Mouse (Mus musculus) small intestine, adult 2 months (tissue): ENCODE data around the gene Higd1a. TPM values are rescaled to one million over a fixed set of nuclear protein-coding genes. Genes with fewer than 3 reads are reported as not detected.

ENCODE experiments used
- H3K27ac ChIP-seq: fragments of 200-500 bp; 2 replicates; pipeline ENCODE4 v1.5.1; 2012; ENCODE audit warnings: low read depth, low read length, control low read depth, inconsistent platforms; ENCODE audit not compliant: insufficient read depth
- H3K27me3 ChIP-seq: fragments of 200-500 bp; 2 replicates; pipeline ENCODE4 v1.6.1; 2012; ENCODE audit warnings: mild to moderate bottlenecking, moderate library complexity, low read length, inconsistent platforms; ENCODE audit not compliant: control insufficient read depth, insufficient read depth
- H3K36me3 ChIP-seq: fragments of 200-500 bp; 2 replicates; pipeline ENCODE4 v1.6.1; 2012; ENCODE audit warnings: mild to moderate bottlenecking, low read length, control low read depth, inconsistent platforms; ENCODE audit not compliant: control insufficient read depth, insufficient read depth
- H3K4me1 ChIP-seq: fragments of 200-500 bp; 2 replicates; pipeline ENCODE4 v1.6.1; 2012; ENCODE audit warnings: low read length, inconsistent platforms, mixed read lengths; ENCODE audit not compliant: control insufficient read depth, insufficient read depth, insufficient read length
- H3K4me3 ChIP-seq: fragments of 200-500 bp; 2 replicates; pipeline ENCODE4 v1.5.1; 2012; ENCODE audit warnings: low read depth, mild to moderate bottlenecking, control low read depth, inconsistent platforms, low read length, moderate library complexity
- CTCF ChIP-seq: fragments of 200-500 bp; IDR thresholded peaks from 2 replicates; pipeline ENCODE4 v1.5.1; 2012; ENCODE audit warnings: low read depth, mild to moderate bottlenecking, control low read depth, inconsistent platforms, low read length, moderate library complexity, mixed read lengths; ENCODE audit not compliant: insufficient replicate concordance, insufficient read length; ENCODE audit errors: extremely low read depth
- POLR2A ChIP-seq: fragments of 200-500 bp; IDR thresholded peaks from 2 replicates; pipeline ENCODE4 v1.6.1; 2012; ENCODE audit warnings: low read depth, mild to moderate bottlenecking, control low read depth, inconsistent platforms, low read length, moderate library complexity
- WGBS: fragments of 180-500 bp; shearing (Covaris S2); methylation state at CpG from one replicate; pipeline ENCODE4 v1.1.7; 2018; 5-methylcytosine and 5-hydroxymethylcytosine counted together
- polyA plus RNA-seq: library from polyadenylated mRNA; depleted of rRNA; stranded (reverse); fragments of >200 nt; gene quantifications from 2 replicates; pipeline ENCODE4 v1.2.3, GENCODE M21; 2012

Gene Higd1a
- polyA plus RNA-seq, 1 experiment = 11.4 TPM

DNA sequence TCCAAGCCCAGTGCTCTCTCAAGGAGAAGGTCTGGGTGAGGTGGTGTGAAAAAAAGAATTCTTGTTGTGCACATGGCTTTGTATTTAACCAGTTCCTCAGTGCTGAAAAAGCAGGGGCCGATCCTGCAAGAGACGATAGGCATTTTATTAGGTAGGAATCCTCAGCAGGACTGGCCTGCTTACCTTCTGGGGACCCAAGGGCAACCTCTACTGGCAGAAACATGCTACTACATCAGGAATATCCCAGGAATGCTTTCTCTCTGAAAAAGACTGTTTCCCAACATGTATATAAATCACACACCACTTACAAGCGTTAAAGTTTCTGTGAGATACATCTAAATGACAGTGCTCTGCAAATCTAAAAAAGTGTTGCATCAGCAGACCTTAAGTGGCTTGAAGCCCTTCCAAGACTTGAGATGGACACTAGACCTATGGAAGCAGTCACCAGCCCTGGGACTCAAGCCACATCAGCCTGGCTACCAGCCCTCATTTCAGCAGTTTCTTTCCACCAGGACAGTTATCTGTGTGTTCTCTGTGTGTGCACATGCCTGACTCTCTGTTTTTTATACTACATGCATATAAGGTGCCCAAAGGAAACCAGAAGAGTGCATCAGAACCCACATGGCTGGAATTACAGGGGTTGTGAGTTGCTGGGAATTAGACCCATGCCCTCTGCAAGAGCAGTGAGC lies 19.0 kb upstream of the Higd1a start:
- H3K27me3 ChIP-seq = no peaks in the 10 kb centered on the region
- peaks cover 14% of the 10 kb centered on the region; the same call in 1 of the 2 replicates for H3K4me1 ChIP-seq
- H3K27ac ChIP-seq = no peak overlapping the region
- WGBS = 6% methylated on average over 3 of the region's 3 CpGs
- H3K4me3 ChIP-seq = no peak overlapping the region
- no peaks in the 10 kb centered on the region for H3K36me3 ChIP-seq
- TF ChIP-seq POLR2A = no peak
- peak; percentile 67; the same call in 1 of the 2 replicates for TF ChIP-seq CTCF

DNA sequence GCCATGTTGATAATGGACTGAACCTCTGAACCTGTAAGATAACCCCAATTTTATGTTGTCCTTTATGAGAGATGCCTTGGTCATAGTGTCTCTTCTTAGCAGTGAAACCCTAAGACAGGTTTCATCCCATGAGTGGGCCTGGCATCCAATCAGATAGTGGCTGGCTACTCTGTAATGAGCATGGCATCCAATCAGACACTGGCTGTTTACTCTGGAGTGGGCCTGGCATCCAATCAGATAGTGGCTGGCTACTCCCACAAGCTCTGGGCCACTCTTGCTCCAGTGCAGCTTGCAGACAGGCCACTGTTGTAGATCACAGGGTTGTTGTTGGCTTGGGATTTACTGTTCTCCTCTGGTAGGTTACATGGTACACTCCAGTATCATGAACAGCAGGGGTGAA lies 15.4 kb upstream of the Higd1a start:
- H3K4me1 ChIP-seq = peaks cover 14% of the 10 kb centered on the region; the same call in 1 of the 2 replicates
- no peaks in the 10 kb centered on the region for H3K36me3 ChIP-seq
- H3K27me3 ChIP-seq = no peaks in the 10 kb centered on the region
- H3K4me3 ChIP-seq = no peak overlapping the region
- TF ChIP-seq POLR2A (no peak), CTCF (no peak)
- H3K27ac ChIP-seq = no peak overlapping the region

DNA sequence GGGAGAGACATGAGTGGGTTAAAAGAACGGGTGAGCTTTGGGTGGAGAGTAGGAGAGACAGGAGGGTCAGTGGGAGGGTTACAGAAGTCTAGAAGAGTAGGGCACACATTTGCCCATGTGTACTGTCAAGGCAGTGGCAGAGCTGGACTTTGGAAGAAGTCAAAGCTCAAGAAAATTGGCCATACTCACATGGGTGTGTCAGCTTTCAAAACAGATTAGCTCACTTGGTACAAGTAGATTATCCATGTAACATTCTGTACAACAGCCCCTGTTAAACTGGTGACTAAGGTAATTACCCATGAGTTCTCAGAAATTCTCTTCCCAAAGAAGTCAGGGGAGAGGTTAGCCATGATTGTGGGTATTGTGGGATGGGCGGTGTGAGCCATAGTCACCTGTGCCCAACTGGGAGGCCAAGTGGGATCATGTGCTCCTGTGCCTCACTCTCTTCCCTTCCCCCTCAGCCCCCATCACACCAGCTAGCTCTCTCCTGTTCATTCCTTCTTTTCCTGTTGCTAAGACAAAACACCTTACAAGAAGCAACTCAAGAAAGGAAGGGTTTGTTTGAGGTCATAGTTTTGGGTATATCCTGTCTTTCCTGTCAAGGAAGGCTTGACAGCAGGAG lies 14.0 kb upstream of the Higd1a start:
- Histone ChIP-seq H3K36me3 (no peaks in the 10 kb centered on the region), H3K4me3 (no peak overlapping the region), H3K4me1 (peaks cover 16% of the 10 kb centered on the region; the same call in 1 of the 2 replicates), H3K27me3 (no peaks in the 10 kb centered on the region; the same call in 1 of the 2 replicates), H3K27ac (peak overlapping the region; percentile 96)
- 52% methylated on average over 2 of the region's 2 CpGs for WGBS
- TF ChIP-seq POLR2A = no peak
- no peak for TF ChIP-seq CTCF

DNA sequence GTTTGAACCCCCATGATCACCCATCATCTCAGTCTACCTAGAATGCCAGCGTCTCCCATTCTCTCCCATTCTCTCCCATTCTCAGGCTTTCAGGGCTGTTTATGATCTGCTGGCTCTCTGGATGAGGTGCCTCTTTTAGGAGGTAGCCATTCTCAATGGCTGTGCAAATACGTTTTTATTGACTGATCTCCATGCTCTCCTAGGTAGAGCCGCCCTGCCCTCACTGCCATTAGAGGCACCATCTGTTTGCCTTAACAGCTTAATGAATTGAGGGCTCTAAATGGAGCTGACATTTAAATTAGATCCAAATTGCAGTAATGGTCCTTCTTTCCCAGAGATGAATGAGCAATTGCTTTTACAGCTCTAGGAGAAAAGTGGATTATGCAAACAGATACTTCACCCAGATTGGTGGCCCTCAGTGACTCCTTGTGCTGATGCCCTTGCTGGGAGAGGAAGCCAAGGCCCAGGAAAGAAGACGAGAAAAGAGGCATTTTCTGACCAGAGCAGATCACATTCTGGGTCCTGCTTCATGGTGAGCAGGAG lies 11.9 kb upstream of the Higd1a start:
- H3K36me3 ChIP-seq = no peaks in the 10 kb centered on the region
- H3K4me1 ChIP-seq = peaks cover 22% of the 10 kb centered on the region; the same call in 1 of the 2 replicates
- no peak overlapping the region for H3K27ac ChIP-seq
- WGBS = 57% methylated on average over 4 of the region's 4 CpGs
- H3K27me3 ChIP-seq = no peaks in the 10 kb centered on the region; the same call in 1 of the 2 replicates
- H3K4me3 ChIP-seq = no peak overlapping the region
- TF ChIP-seq CTCF = no peak
- TF ChIP-seq POLR2A = no peak

DNA sequence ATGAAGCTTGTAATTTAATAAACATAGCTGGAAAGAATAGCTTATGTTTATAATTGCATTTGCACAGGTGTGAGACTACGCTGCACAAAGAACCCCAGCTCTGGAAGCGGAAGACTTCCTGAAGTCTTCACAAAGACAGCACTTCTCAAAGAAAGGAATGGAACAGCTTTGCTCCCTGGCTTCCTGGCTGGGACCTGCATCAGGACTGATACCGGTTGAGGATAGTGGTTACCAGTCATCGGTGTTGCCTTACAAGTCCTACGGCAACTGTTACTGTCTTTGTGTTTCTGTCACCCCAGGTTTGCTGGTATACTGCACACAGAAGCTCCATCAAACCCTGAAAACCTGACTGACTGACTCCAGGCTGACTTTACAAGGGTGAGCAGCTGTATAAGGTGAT lies 11.3 kb upstream of the Higd1a start:
- H3K4me1 ChIP-seq = peaks cover 22% of the 10 kb centered on the region; the same call in 1 of the 2 replicates
- no peaks in the 10 kb centered on the region; the same call in 1 of the 2 replicates for H3K27me3 ChIP-seq
- no peaks in the 10 kb centered on the region for H3K36me3 ChIP-seq
- no peak for TF ChIP-seq POLR2A
- TF ChIP-seq CTCF = no peak
- WGBS = 85% methylated on average over 5 of the region's 5 CpGs
- H3K4me3 ChIP-seq = no peak overlapping the region
- no peak overlapping the region for H3K27ac ChIP-seq

DNA sequence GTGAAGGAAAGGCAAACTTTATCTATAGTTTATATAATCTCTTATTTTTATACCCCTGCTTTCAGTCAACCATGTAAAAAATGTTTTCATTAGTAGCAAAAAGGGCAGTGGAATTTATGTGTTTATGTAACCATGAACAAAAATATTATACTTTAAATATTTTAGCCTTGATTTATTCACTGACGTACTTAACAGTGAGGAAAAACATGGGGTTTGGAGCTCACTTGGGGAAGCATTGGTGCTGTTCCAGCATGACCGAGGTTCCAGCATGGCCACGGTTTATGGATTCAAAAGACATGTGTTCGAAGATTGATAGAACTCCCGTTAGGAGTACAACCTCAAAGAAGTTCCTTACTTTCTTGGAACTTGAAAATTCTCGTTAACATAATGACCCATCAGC lies 10.1 kb upstream of the Higd1a start:
- WGBS = 77% methylated on average over 6 of the region's 6 CpGs
- Histone ChIP-seq H3K27ac (no peak overlapping the region), H3K27me3 (no peaks in the 10 kb centered on the region; the same call in 1 of the 2 replicates), H3K36me3 (no peaks in the 10 kb centered on the region), H3K4me3 (no peak overlapping the region), H3K4me1 (peaks cover 21% of the 10 kb centered on the region; the same call in 1 of the 2 replicates)
- no peak for TF ChIP-seq POLR2A
- no peak for TF ChIP-seq CTCF

DNA sequence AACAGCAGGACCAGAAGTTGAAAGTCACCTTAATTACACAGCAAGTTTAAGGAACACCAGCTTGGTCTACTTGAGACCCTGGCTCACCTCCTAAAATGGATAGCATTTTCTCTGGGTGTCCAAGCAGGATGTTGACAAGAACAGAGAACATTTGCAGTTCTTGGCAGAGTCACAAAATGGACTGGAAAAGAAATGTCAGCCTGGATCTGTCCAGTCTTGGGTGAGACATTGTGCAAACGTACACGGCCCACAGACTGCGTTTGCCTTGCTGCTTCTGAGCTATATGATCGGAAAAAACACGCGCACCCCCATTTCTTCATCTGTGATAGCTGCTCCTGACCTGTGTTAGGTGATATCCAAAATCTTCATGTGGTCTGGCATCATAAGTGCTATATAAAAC lies 9.5 kb upstream of the Higd1a start:
- H3K27me3 ChIP-seq = no peaks in the 10 kb centered on the region; the same call in 1 of the 2 replicates
- H3K4me1 ChIP-seq = peaks cover 19% of the 10 kb centered on the region; the same call in 1 of the 2 replicates
- no peak overlapping the region for H3K4me3 ChIP-seq
- WGBS = 72% methylated on average over 6 of the region's 6 CpGs
- H3K36me3 ChIP-seq = no peaks in the 10 kb centered on the region
- H3K27ac ChIP-seq = 0 out of 2 replicates have a peak overlapping the region, but pooled peaks have one; percentile 7
- TF ChIP-seq POLR2A = no peak
- no peak for TF ChIP-seq CTCF
